Mouse (Mus musculus): ENCODE results near the gene F7.
"Not testable (repeated sequence)": the region's sequence is repeated elsewhere in the genome, so short reads cannot be mapped to it uniquely, and the experiment has no call there.

F7 gene

DNA sequence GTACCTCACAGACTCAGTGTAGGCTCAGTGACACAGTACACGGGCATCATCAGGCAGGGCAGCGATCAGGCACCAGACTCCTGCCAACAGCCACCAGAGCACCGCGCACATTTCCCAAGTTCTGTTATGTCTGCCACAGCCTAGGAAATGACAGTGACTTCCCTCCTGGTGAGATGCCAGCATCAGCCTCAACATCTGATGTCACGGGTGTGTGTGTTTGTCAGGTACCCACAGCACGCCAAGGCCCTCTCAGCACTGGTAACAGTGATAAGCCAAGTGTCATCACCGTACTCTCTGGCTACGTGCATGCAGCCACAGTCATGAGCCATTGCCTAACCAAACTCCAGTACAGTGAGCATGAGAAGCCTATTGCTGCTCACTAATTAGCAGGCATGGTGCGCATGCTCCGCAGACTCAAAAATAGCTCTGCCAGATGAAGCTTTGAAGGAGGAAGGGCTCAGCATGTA, 10.5 kb downstream of the F7 start:
- DNase-seq: no peak

DNA sequence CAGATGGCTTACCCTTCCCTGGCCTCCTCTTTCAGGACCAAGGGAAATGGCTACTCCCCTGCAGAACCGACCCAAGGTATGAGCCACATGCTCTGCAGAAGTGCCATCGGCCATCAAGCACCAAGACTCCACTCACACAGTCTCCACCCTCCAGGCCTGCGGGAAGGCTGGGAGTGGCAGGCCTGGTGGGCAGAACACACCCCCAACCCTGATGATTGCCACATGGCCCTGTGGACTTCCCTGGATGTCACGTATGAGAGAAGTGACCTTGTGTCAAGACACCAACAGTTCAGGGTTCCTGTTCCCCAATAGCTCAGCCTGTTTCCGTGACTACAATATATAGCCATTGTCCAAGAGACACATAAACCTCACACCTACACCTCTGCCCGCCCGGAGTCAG, 11.2 kb downstream of the F7 start, which contains the start of gene F10:
F10 (plus strand) TSS at position 294 of the 400 bp plus-strand sequence.
- no peak for DNase-seq

DNA sequence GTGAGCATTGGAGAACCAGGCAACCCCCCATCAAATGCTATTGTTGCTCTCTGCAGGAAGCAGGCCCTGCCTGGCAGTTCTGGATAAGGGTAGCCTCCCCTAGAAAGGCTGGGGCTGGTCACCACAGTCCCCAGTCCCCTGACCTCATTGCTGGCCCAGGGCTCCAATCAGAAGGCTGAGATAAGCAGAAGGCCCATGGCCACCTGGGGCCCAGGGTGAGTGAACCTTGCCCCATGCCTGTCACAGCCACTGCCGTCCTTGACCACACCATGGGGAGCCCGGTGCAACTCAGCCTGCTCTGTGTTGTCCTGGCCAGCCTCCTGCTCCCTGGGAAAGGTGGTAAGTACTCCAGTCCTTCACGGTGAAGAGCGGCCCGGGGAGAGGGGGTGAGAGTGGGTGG, 11.7 kb downstream of the F7 start:
- DNase-seq: no peak

DNA sequence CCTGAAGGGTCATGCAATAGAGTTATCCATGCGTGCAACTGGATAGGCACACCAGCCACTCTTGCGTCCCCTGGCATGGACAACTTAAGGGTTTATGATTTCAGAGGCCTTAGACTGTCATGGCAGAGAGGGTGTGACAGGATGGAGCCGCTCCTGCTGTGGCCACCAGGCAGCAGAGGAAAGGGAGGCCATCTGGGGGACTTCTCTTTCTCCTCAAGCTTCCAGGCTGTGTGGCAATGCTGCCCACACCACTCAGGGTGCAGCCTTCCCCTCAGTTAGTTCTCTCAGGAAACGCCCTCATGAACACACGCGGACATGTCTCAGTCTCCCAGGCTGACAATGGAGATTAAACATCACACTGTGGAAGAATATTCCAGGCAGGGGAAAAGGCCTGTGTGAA, 13.2 kb downstream of the F7 start:
- no peak for DNase-seq

DNA sequence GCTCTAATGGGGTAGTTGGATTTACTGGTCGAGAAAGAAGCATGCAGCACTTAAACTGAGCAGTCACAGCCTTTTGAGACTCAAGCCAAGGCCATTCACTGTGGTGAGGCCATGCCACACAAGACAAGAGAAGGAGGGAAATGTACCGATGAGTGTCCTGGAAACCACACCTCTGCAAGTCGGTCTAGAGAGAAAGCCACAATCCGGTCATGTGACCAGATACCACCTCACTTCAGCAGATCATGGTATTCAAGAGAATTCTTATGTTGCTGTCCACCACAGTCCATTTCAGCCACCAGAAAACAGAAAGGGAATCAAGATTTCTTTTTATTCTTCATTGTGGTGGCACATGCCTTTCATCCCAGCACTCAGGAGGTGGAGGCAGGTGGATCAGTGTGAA, 15.6 kb downstream of the F7 start:
- no peak for DNase-seq

DNA sequence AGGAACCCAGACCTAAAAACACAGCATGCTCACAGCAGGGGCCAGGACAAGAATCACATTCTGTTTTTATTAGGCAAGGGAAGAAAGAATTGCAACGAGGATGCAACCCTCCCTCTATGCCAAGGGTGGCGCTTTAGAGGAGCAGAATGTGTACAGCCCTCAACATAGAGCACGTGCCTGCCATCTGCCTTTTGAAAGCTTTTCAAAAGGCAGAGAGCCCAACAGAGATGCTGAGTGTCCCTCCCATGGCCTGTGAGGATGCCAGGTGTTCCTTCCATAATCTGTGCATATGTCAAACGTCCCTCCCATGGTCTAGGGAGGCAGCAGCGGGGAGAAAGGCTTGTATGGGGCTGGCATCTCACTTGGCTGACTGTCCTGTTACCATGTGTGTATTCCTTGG, 21.8 kb downstream of the F7 start:
- DNase-seq: peak; percentile 33 to 51

DNA sequence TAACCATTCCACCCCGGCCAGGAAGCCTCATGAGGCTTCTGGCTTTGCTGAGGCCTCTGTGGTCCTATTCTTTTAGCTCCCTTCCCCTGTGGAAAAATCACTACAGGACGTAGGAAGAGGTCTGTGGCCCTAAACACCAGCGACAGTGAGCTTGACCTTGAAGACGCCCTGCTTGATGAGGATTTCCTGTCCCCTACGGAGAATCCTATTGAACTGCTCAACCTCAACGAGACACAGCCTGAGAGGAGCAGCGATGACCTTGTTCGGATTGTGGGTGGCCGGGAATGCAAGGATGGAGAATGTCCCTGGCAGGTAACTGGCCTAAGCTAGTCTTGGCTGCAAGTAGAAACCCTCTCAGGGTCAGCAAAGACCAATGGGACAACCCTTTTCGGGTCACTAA, 24.7 kb downstream of the F7 start:
- no peak for DNase-seq

DNA sequence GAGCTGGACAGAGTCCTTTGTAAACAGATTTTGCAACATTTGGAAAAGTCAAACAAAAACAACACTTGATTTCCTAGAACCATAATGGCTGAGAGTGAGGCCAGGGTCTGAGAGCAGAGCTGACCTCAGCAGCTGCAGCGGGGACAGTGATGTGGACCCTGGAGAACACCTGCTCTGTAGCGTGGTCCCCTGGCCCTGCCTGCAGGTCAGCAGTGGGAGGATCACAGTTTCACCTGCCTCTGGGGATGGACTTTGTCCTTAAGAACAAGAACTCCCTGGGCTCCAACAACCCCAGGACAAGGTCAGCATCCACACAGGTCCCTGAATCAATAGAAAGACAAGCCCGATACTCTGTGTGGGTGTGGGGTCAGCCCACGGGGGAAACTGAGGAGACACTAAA, 31.5 kb downstream of the F7 start:
- DNase-seq: no peak

DNA sequence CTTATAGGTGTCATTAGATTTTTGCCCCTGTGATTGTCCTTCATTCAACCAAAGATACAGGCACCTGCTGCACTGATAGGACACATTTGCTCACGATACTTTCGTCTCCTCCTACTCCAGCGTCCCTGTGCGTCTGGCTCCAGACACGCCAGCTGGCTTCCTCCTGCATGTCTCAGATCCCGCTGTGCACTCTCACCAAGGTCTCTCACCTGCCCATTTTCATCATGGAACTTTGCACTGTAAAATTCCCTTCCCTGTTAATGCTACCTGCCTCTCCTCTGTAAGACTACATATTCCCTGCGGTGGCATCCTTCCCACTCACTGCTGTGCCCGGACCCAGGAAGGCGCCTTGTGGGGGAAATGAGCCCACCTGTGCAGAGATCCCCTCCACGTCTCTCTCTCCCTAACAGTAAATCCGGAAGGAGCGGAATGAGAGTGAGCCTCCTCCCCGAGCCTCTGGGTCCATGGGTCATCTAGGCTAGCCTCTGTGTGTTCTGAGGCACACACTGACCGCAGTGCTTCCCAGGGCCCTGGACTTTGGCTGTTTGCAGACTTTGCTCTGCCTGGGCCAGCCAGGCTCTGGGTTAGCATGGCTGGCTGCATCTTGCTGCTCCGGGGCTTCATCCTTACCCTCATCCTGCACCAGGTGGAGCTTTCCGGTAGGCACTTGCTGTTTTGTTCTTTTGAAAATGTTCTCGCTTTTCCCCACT, 34.8 kb downstream of the F7 start, which contains the start of gene Proz:
Proz (plus strand) TSS at position 474 of the 710 bp plus-strand sequence.
- DNase-seq: no peak

DNA sequence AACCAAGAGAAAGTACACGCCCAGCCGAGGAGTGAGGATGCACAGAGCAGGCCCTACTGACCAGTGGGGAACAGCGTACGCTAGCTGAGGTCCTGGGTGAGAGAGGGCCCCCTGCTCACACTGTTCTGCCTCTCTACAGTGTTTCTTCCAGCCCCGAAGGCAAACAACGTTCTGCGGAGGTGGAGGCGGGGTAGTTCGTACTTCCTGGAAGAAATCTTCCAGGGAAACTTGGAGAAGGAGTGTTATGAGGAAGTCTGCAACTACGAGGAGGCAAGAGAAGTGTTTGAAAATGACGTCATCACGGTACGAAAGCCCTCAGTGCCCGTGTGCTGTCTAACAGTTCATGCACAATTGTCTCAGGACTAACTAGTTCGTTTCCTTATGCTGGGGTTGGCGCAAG, 37.3 kb downstream of the F7 start:
- no peak for DNase-seq

DNA sequence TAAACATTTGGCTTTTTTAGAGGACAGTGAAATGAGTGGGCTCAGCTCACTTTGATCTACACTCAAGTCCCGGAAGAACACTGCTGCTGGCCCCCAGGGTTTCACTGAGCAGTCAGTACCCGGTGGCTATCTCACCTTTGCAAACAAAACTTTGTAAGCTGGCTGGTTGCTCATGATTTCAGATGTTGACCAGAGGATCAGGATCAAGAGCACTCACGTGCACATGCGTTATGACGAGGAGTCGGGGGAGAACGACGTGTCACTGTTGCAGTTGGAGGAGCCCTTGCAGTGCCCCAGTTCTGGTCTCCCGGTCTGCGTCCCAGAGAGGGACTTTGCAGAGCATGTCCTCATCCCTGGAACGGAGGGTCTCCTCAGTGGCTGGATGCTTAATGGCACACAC, 47.4 kb downstream of the F7 start:
- no peak for DNase-seq

DNA sequence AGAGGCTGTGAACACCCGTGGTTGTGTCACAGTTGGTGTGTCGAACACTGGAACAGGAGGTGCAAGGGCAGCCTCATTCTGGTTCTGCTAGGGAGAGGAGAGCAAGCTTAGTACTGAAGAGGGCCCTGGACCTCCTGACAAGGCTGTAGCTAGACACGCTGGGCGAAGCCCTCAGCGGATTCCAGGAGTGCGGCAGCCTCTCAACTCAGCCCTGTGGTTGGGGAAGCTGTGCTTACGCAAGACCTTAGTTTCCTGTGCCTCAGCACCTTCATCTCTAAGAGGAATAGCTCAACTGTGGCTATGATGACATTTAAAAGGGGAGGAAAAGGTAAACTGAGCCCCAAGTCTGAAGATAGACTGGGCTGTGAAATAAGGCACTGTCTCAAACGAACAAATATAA, 49.2 kb downstream of the F7 start:
- no peak for DNase-seq

DNA sequence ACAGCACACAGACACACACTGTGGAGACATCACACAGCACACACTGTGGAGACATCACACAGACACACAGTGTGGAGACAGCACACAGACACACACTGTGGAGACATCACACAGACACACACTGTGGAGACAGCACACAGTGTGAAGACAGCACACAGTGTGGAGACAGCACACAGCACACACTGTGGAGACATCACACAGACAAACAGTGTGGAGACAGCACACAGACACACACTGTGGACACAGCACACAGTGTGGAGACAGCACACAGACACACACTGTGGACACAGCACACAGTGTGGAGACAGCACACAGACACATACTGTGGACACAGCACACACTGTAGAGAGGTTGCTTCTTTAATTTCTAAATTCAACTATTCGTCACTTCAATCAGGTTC, 49.7 kb downstream of the F7 start:
- not testable (repeated sequence) for DNase-seq

DNA sequence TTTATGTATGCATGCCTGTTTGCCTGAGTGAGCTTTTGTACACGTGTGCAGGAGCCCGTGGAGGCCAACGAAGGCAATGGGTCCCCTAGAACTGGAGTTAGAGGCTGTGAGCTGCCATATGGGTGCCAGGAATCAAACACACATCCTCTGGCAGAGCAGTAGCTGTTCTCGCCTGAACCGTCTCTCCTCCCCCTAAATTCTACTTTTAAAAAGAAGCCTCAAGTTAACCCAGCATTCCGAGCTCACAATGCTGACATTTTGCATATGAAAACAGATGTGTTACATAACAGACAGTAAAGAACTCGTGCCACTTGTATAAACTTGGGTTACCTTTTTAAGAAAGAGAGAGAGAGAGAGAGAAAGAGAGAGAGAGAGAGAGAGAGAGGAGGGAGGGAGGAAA, 51.7 kb downstream of the F7 start:
- no peak for DNase-seq

All from cerebellum, postnatal 10 days (tissue).